Mouse (Mus musculus) kidney, postnatal 0 days (tissue): ENCODE measurements at regions not wholly inside any gene's neighbourhood (a gene's known extent, or its start where the extent isn't known, plus 50 kb on each side); places are given as distances from the start of the nearest gene placed in this dataset.

Experiments
- ATAC-seq: fragments of 200-750 bp; cut with Nextera tagmentation; replicated peaks from 2 replicates; pipeline ENCODE4 v1.8.0; 2017; ENCODE audit warnings: low read depth, moderate number of reproducible peaks, moderate TSS enrichment, moderate library complexity; ENCODE audit not compliant: low FRiP score
- DNase-seq: peaks from one replicate; pipeline ENCODE4 v3.0.0-alpha.2; 2016; ENCODE audit warnings: low spot score
- H3K27ac ChIP-seq: fragments of 300-500 bp; sonication (generic); 2 replicates; pipeline ENCODE4 v1.5.1; 2014; ENCODE audit warnings: mild to moderate bottlenecking
- H3K27me3 ChIP-seq: fragments of 300-500 bp; sonication (generic); 2 replicates; pipeline ENCODE4 v1.6.1; 2014; ENCODE audit warnings: low read length, mixed read lengths; ENCODE audit not compliant: insufficient read depth
- H3K36me3 ChIP-seq: fragments of 300-500 bp; sonication (generic); 2 replicates; pipeline ENCODE4 v1.6.1; 2014; ENCODE audit warnings: low read length, mixed read lengths; ENCODE audit not compliant: insufficient read depth
- H3K4me1 ChIP-seq: fragments of 300-500 bp; sonication (generic); replicated peaks from 2 replicates; pipeline ENCODE4 v1.6.1; 2014; ENCODE audit warnings: antibody characterized with exemption, low read length, mixed read lengths; ENCODE audit not compliant: insufficient read depth
- H3K4me2 ChIP-seq: fragments of 300-500 bp; sonication (generic); 2 replicates; pipeline ENCODE4 v1.6.1; 2014; ENCODE audit warnings: mild to moderate bottlenecking, low read length, moderate library complexity, mixed read lengths
- H3K4me3 ChIP-seq: fragments of 300-500 bp; sonication (generic); replicated peaks from 2 replicates; pipeline ENCODE4 v1.5.1; 2014; ENCODE audit warnings: low read depth, low read length
- H3K9ac ChIP-seq: fragments of 300-500 bp; sonication (generic); 2 replicates; pipeline ENCODE4 v1.6.1; 2014; ENCODE audit warnings: low read depth, low read length
- H3K9me3 ChIP-seq: fragments of 300-500 bp; sonication (generic); replicated peaks from 2 replicates; pipeline ENCODE4 v1.6.1; 2016; ENCODE audit warnings: low read length, inconsistent platforms, mixed read lengths
- CTCF ChIP-seq: IDR thresholded peaks from 2 replicates; pipeline ENCODE4 v1.5.1; 2016; ENCODE audit warnings: antibody characterized with exemption, low read depth, mild to moderate bottlenecking, moderate library complexity
- WGBS: fragments of 180-500 bp; shearing (Covaris S2); extraction: QIAGEN DNeasy Blood & Tissue Kit; methylation state at CpG from one replicate; pipeline ENCODE4 v1.1.7; 2014; 5-methylcytosine and 5-hydroxymethylcytosine counted together

GRCm38 (mm10) chr1:45116409-45117144 lies 194.8 kb upstream of the Col3a1 start:
- H3K36me3 ChIP-seq = no peaks in the 10 kb centered on the region
- WGBS = 70% methylated on average over 1 of the region's 1 CpGs
- H3K4me1 ChIP-seq = no peaks in the 10 kb centered on the region
- ATAC-seq (no peak), DNase-seq (peak; percentile 81)
- H3K9ac ChIP-seq = no peak overlapping the region
- no peak overlapping the region for H3K4me2 ChIP-seq
- H3K9me3 ChIP-seq = no peaks in the 10 kb centered on the region
- no peaks in the 10 kb centered on the region for H3K27me3 ChIP-seq
- H3K4me3 ChIP-seq = no peak overlapping the region
- no peak for TF ChIP-seq CTCF
- H3K27ac ChIP-seq = no peak overlapping the region

- Histone ChIP-seq H3K9me3 (no peaks in the 10 kb centered on the region), H3K4me1 (no peaks in the 10 kb centered on the region), H3K27me3 (no peaks in the 10 kb centered on the region), H3K27ac (no peak overlapping the region), H3K36me3 (no peaks in the 10 kb centered on the region), H3K9ac (no peak overlapping the region), H3K4me2 (no peak overlapping the region), H3K4me3 (no peak overlapping the region)
- no peak for ATAC-seq
- DNase-seq = peak; percentile 46
- no peak for TF ChIP-seq CTCF
- WGBS = 16% methylated on average over 6 of the region's 7 CpGs
Measured at GRCm38 (mm10) chr1:45135152-45135714, 176.1 kb upstream of the Col3a1 start.

DNA sequence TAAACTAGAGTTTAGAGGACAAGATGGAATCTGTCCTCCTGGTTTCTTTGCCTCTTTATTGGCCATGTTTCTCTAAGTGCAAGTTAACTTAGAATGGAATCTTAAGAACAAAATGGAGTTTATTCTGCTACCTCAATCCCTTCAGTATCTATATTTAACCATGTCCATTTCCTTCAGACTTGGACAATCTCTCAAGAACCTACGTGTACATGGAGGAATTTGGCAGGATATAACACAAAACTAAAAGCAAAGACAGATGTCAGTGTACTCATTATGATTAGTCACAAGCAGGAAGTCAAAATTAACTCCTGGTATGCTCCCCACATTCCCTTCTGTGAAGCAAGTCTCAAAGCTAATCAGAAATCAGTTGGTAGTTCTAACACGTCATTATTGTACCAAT lies 164.3 kb upstream of the Col3a1 start:
- H3K9ac ChIP-seq = no peak overlapping the region
- TF ChIP-seq CTCF = no peak
- no peaks in the 10 kb centered on the region for H3K4me1 ChIP-seq
- H3K36me3 ChIP-seq = no peaks in the 10 kb centered on the region
- WGBS = 55% methylated on average over 2 of the region's 2 CpGs
- H3K4me2 ChIP-seq = no peak overlapping the region
- ATAC-seq (no peak), DNase-seq (no peak)
- H3K27me3 ChIP-seq = no peaks in the 10 kb centered on the region
- H3K27ac ChIP-seq = no peak overlapping the region
- no peaks in the 10 kb centered on the region for H3K9me3 ChIP-seq
- H3K4me3 ChIP-seq = no peak overlapping the region

- Histone ChIP-seq H3K4me2 (no peak overlapping the region), H3K9me3 (no peaks in the 10 kb centered on the region), H3K36me3 (no peaks in the 10 kb centered on the region), H3K27me3 (no peaks in the 10 kb centered on the region), H3K4me1 (no peaks in the 10 kb centered on the region), H3K27ac (no peak overlapping the region), H3K4me3 (no peak overlapping the region), H3K9ac (no peak overlapping the region)
- no peak for ATAC-seq
- TF ChIP-seq CTCF = no peak
- WGBS = 100% methylated on average over 1 of the region's 1 CpGs
- no peak for DNase-seq
Measured at GRCm38 (mm10) chr1:45181632-45182031, 129.7 kb upstream of the Col3a1 start.

- Histone ChIP-seq H3K4me2 (no peak overlapping the region), H3K36me3 (no peaks in the 10 kb centered on the region), H3K27me3 (no peaks in the 10 kb centered on the region), H3K4me3 (no peak overlapping the region), H3K27ac (no peak overlapping the region), H3K4me1 (no peaks in the 10 kb centered on the region), H3K9ac (no peak overlapping the region), H3K9me3 (no peaks in the 10 kb centered on the region)
- DNase-seq = no peak
- no peak for TF ChIP-seq CTCF
- ATAC-seq = no peak
Measured at GRCm38 (mm10) chr1:45185341-45185740, 126.0 kb upstream of the Col3a1 start.

DNA sequence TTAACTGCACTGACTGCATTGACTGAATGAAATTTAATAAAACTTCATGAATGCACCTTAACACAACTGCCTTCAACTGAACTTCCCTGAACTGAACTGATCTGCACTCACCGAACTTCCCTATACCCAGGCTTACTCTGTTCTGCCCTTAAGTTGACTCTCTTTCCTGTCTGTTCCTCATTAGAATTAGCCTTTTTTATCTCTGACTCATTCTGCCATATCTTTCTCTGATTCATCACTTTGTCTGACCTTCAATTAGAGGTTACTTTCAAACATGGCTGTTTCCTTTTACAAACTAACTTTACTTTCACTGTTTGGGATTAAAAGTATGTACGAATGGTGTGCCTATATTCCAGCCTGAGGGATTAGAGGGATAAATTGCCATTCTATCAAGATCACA lies 103.4 kb upstream of the Col3a1 start:
- WGBS = 88% methylated on average over 2 of the region's 2 CpGs
- no peaks in the 10 kb centered on the region for H3K36me3 ChIP-seq
- H3K9ac ChIP-seq = no peak overlapping the region
- no peak overlapping the region for H3K4me2 ChIP-seq
- no peaks in the 10 kb centered on the region for H3K9me3 ChIP-seq
- DNase-seq (no peak), ATAC-seq (no peak)
- H3K27ac ChIP-seq = no peak overlapping the region
- H3K4me1 ChIP-seq = no peaks in the 10 kb centered on the region
- no peak for TF ChIP-seq CTCF
- no peaks in the 10 kb centered on the region for H3K27me3 ChIP-seq
- no peak overlapping the region for H3K4me3 ChIP-seq
